Mouse (Mus musculus) splenic B cell, adult 2 months (primary cell): ENCODE results near the gene Cd40.
A peak's percentile ranks its signal among the peaks of the same experiment; 100 is the strongest.

ENCODE experiments used
- DNase-seq: peaks from one replicate; pipeline ENCODE4 v3.0.0-alpha.2; 2011; ENCODE audit warnings: low read depth, low spot score
- H3K27me3 ChIP-seq: 2 replicates; pipeline ENCODE4 v1.6.1; 2012; ENCODE audit warnings: mild to moderate bottlenecking, low read length, moderate library complexity, mixed read lengths; ENCODE audit not compliant: control insufficient read depth, poor library complexity, insufficient read depth, severe bottlenecking
- H3K36me3 ChIP-seq: 2 replicates; pipeline ENCODE4 v1.6.1; 2012; ENCODE audit warnings: mild to moderate bottlenecking, low read length, moderate library complexity, mixed read lengths; ENCODE audit not compliant: control insufficient read depth, poor library complexity, insufficient read depth, severe bottlenecking

Gene Cd40

DNA sequence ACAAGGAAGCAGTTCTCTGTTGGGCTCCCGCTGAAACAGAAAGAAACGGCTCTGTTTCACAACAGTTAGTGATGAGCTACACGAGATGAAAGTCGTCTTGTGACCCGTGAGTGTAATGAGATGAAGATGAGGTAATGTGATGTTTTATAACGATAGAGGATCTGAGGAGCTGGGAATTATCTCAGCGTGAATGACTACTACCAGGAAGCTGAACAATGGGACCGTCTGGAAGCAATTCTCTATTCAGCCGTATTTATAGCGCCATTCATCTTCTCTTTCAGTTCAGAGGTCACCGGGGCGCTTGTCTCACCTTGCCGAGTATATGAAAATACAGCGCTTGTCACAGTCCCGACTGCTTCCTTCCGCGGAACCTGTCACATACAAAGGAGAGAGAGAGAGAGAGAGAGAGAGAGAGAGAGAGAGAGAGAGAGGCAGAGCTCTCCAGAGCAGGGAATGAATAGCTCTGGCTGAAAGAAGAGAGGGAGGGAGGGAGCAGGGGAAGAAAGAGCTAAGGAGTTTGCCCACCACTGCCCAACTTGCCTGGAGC lies 12.3 kb upstream of the Cd40 start:
- DNase-seq, result peak; percentile 49
- Histone ChIP-seq H3K36me3 (no peaks in the 10 kb centered on the region), H3K27me3 (no peaks in the 10 kb centered on the region)

DNA sequence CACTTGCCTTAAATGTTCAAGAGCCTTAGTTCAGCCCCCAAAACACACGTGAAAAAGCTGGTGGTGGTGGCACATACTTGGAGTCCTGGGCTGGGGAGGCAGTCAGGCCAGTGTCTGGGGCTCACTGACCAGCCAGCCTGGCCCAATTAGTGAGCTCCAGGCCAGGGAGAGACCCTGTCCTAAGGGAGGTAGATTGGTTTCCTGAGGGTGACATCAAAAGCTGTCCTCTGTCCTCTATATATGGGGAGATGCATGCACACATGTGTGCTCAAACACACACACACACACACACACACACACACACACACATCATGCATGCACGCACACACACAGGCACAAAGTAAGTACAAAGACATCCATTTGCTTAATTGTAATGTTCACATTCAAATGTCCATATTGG lies 11.7 kb upstream of the Cd40 start:
- Histone ChIP-seq H3K36me3 (no peaks in the 10 kb centered on the region), H3K27me3 (no peaks in the 10 kb centered on the region)
- DNase-seq, result no peak

DNA sequence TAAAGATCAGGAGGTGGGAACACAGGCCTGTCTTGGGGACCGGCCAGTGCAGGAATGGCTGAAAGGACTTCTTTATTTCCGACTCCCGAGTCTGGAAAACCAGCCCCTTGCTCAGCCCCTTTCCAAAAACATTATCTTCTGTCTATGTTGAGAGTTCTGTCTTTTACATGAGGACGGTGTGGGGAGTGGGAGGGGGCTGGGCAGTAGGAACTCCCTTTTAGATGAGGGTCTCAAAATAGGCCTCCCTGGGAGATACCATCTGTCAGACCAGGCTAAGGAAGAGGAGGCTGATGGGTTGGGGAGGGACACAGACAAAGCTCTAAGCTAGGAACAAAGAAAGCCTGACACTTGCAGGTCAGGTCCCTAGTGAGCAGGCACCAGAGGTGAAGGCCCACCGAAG lies 6.4 kb upstream of the Cd40 start:
- H3K36me3 ChIP-seq, result no peaks in the 10 kb centered on the region
- DNase-seq, result no peak
- no peaks in the 10 kb centered on the region for H3K27me3 ChIP-seq

DNA sequence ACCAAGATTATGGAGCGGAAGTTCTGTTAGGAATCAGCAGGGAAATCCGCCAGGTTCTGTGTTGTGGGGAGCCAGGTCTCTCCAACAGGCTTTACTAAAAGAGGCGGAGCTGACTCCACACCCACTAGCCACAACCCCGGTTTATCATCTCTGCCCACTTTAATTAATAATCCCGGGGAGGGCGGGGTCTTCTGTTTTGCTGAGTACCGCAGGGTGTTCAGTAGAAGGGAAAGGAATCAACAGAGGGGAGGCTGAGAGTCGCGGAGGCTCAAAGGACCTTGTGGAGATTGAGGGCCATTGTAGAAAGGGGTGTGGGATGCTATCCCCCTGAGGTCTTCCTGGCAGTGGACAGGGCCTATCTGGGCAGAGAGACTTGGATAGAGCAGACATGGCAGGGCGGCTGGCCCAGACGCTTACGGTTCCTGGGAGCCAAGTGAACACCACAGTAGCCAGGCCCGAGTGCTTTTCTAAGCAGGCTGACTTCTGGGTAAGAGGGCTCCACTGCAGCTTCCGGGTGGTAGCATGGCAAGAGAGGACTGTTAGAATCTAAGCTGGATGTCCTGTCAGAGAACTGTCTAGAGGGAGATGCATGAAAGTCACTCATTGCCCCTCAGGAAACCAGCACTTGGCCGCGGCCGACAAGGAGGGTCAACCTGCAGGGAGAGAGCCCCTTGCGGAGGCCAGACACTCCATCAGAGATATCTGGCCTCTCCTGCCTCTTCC lies 4.4 kb upstream of the Cd40 start:
- DNase-seq, result no peak
- no peaks in the 10 kb centered on the region for H3K27me3 ChIP-seq
- no peaks in the 10 kb centered on the region for H3K36me3 ChIP-seq

DNA sequence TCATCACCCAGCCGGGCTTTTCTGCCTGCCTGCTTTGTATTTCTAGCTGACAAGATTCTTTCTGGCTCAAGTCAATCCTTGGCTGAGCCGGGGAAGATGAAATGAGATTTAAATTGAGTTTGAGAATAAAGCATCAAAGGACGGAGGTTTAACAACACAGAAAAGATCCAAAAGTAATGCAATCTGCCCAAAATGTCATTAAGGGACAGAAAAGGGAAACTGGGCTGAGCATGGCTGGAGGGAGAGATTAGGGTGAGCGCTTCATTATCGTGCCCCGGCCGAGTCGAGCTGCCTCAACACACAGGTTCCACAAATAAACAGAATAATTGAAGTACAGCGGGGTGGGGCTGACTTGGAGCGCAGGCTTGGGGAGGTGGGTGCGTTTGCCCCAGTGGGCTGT lies 3.9 kb upstream of the Cd40 start:
- H3K27me3 ChIP-seq, result no peaks in the 10 kb centered on the region
- H3K36me3 ChIP-seq, result no peaks in the 10 kb centered on the region
- no peak for DNase-seq

DNA sequence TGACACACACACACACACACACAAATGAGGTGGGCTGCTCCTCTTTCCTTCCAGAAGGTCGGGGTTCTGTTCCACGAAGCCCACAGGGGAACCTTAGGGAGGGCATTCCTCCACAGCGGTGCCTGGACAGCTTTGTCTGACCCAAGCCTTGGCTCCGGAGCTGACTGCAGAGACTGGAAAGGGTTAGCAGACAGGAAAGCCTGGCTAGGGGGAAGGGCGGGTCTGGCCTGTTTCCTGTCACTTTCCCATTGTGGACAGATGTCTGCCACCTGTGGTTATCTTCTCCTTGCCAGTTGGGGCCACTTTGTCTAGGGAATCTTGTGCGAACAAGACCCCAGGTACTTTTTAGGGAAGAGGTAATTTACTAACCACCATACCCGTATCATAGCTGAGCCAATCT lies 478 bp downstream of the Cd40 start:
- Histone ChIP-seq H3K27me3 (no peaks in the 10 kb centered on the region), H3K36me3 (no peaks in the 10 kb centered on the region)
- no peak for DNase-seq

DNA sequence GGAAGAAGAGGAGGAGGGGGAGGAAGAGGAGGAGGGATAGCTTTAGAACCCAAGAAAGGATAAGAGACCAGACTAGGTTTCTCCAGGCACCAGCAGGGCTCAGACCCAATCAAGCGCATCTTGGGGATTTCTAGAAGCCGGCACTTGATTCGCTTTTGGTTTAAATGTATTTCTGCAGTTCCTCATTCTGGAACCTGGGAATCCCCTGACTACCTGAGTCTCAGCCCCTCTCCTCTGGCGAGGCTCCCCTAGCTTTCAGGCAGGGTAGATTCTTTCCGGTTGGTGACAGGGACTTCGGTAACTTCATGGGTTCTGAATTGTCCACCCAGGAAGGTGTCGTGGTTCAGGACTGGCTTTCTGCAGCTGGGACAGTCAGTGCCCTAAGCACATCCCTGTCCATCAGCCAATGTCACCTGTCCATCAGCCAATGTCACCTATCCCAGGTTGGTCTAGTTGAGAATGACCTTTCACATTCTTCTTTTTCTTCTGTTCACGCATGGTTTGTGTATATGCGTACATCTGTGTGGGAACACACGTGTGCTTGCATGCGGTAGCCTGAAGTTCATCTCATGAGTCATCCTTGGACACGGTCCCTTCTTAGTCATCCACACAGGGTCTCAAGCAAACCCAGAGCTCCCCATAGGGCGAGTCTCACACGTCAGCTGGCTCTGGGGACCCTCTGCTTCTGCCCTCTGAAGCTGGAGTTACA lies 1.1 kb downstream of the Cd40 start:
- Histone ChIP-seq H3K36me3 (no peaks in the 10 kb centered on the region), H3K27me3 (no peaks in the 10 kb centered on the region)
- DNase-seq, result peak; percentile 88

DNA sequence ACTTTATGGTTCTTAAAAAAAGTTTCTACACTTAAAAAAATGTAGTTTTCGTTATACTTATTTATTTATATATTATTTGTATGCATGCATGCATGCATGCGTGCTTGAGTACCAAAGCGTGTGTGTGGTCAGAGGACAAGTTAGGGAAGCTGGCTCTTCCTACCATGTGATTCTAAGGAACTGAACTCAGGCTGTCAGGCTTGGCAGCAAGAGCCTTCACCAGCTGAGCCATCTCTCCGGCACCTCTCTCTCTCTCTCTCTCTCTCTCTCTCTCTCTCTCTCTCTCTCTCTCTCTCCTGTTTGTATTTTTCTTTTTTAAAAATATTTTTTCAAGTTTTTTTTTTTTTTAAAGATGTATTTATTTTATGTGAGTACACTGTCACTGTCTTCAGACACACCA lies 4.5 kb downstream of the Cd40 start:
- peaks cover 9% of the 10 kb centered on the region for H3K36me3 ChIP-seq
- H3K27me3 ChIP-seq, result no peaks in the 10 kb centered on the region
- no peak for DNase-seq

DNA sequence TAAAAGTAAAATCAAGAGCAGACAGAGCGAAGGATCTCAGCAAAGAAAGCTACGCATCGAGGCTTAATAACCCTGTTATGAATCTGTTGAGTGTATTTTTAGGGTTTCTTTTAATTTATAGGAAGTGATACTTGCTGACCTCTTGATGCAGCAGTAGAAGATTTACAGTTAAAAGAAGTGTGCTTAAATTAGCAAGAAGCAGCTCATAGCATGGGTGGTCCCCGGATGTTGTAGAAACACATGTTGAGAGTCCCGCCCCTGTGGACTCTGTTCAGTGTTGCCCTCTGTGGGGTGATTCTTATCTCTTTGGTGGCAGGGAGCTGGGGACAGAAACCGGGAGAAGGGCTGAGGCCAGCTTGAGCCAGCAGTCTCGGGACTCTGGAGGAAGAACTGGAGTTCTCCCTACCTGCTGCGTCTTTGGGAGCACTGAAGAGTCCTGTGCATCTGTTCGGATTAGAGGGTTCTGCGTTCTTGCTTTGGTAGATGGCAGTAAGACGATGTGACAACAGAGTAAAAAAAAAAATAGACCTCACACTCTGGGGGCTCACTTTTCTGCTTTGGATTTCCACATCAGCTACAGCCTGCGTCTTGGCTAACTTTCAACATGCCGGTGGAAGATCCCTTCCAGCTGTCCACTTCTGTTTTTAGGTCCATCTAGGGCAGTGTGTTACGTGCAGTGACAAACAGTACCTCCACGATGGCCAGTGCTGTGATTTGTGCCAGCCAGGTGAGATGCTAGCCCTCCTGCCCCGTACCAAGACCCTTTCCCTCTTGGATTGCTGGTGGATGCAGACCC lies 6.4 kb downstream of the Cd40 start:
- H3K27me3 ChIP-seq, result no peaks in the 10 kb centered on the region
- DNase-seq, result peak; percentile 57
- peaks cover 22% of the 10 kb centered on the region for H3K36me3 ChIP-seq

DNA sequence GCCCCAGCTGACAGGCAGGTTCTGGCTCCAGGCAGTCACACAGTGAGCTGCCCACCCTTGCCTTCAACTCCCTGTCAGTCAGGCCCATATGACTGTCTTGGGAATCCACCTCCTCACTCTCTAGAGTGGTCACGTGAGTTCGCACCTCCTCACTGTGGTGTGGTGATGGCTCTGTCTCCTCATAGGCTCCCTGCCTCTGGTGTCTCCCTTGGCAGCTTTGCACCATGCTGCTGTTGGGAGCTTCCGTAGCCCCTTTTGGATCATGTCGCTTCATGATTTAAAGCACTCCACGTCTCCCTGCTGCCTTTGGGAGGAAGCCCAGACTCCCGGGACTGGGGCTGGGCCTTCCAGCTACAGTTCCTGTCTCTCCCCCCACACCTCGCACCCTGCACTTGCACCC lies 9.1 kb downstream of the Cd40 start:
- H3K36me3 ChIP-seq, result peaks cover 25% of the 10 kb centered on the region
- H3K27me3 ChIP-seq, result no peaks in the 10 kb centered on the region
- DNase-seq, result no peak

DNA sequence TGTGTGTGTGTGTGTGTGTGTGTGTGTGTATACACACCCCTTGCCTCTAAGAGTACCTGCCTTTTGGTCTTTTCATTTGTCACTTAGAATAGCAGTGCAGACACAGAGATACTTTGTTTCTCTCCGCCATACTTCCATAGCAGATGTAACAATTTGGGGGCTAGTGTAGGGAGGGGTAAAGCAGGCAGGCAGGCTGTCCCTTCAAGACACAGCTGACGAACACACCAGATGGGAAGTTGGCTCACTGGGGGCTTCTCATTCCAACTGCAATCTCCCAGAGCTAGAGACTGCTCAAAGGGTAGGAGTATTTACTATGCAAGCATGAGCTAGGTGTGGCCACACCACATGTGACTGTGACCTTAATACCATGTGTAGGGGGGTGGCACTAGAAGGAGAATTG lies 13.4 kb downstream of the Cd40 start:
- H3K27me3 ChIP-seq, result no peaks in the 10 kb centered on the region

DNA sequence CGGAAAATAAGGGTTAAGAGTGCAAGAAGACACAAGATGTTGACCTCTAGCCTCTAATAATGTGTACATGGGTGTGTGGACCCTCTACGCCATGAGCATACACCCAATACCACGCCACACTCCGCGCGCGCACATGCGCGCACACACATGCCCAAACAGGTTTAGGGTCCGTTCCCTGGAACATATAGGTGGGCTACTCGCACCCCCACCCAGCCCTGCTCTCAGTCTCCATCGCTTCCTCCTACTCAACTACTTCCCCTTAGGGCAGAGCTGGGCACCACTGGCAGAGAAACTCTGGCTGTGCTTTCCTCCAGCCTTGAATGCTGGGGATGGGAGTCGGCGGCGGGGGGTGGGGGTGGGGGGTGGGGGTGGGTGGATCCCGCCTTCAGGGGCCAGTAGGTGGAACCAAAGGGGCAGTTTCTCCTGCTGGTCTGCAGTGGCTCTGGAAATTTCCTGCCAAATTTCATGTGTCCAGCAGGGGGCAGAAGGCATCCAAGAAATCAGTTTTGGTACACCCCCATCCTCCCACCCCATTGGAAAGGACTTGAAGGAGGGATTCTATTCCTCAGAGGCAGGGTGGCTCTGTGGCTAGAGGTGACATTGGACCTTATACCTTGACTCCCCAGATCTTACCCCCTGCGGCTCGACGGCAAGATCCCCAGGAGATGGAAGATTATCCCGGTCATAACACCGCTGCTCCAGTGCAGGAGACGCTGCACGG lies 14.8 kb downstream of the Cd40 start:
- Histone ChIP-seq H3K27me3 (no peaks in the 10 kb centered on the region), H3K36me3 (peaks cover 20% of the 10 kb centered on the region)
- DNase-seq, result peak; percentile 69

More for the DNA sequence above, 13.4 kb downstream of the Cd40 start:
- H3K36me3 ChIP-seq, result peaks cover 22% of the 10 kb centered on the region
- DNase-seq, result no peak

DNA sequence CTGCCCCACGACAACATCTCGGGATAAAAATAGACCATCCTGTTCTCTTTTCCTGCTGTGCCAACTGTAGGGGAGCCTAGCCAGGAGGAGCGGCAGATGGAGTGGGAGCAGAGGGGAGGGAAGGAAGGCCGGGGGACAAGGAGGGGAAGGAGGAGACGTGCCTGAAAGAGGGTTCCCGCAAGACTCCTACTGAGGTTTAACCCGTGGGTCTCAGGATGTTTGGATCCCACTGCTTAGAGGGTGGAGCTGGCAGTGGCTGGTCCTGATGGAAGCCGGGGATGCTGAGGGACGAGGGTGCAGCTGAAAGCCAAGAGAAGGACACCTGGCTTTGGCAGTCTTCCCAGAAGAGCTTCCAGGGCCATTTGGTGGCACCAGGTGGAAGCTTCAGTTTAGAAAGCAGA lies 18.0 kb downstream of the Cd40 start:
- H3K36me3 ChIP-seq, result peaks cover 4% of the 10 kb centered on the region
- no peaks in the 10 kb centered on the region for H3K27me3 ChIP-seq
- DNase-seq, result no peak

DNA sequence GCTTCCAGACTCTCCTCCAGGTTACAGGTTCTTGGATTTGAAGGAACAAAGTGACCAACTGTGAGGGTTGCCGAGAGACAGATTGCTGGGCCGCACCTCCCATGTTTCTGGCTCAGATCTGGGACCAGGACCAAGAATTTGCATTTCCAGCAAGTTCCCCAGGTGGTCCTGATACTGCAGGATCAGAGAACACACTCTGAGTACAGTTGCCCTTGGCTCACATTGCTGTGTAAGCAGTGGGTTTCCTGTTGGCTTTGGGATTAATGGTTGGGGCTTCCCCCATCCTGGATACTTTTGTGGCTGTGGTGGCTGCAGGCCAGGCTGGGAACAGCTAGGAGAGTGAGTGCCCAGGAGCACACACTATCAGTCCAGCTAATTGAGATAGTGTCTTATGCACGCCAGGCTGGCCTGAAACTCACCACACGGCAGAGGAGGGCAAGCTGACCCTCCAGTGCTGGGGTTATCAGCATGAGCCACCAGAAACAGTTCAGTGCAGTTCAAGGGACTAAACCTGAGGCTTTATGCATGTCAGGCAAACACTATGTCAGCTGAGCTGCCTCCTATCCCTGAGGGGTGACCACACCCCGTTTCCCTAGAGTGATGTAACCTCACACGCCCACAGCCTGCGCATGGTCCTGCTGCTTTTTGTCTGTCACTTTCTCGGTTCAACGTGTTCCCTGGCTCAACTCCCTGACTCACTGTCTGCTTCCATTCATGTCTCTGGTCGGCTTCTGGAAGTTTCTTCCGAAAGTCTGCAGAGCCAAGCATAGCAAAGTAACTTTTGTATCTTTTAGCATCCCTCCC lies 18.9 kb downstream of the Cd40 start:
- Histone ChIP-seq H3K36me3 (peaks cover 4% of the 10 kb centered on the region), H3K27me3 (0 out of 2 replicates have a peak, but pooled peaks cover 2% of the 10 kb centered on the region)
- DNase-seq, result peak; percentile 38
